Mouse (Mus musculus): Measurements from ENCODE around the gene Rngtt. TPM values are rescaled to one million over a fixed set of nuclear protein-coding genes. Genes with fewer than 3 reads are reported as not detected.
A peak's percentile ranks its signal among the peaks of the same experiment; 100 is the strongest.

Gene Rngtt
- polyA plus RNA-seq, 1 experiment from 2014 or later = 22.9 TPM

- H3K4me2 ChIP-seq (ENCODE audit: low read length) = peak overlapping the region; percentile 34
Observed at GRCm38 (mm10) chr4:33544755-33545576, 234.9 kb downstream of the Rngtt start.

GRCm38 (mm10) chr4:33545577-33545879 lies 235.4 kb downstream of the Rngtt start:
- no peak overlapping the region for H3K9ac ChIP-seq (ENCODE audit: low read depth, low read length)
- ATAC-seq = peak; percentile 19; the same call in 1 of the 2 replicates
- no peaks in the 10 kb centered on the region for H3K9me3 ChIP-seq (replicated peaks; ENCODE audit: control insufficient read depth, low read length, poor library complexity, severe bottlenecking)
- H3K4me3 ChIP-seq (ENCODE audit: low read depth, low read length) = no peak overlapping the region
- 7% methylated on average over 6 of the region's 6 CpGs for WGBS
- no peaks in the 10 kb centered on the region for H3K36me3 ChIP-seq (ENCODE audit: control insufficient read depth, insufficient read depth, low read length)
- H3K4me1 ChIP-seq (ENCODE audit: control insufficient read depth, insufficient read depth, low read length) = peaks cover 11% of the 10 kb centered on the region
- no peaks in the 10 kb centered on the region for H3K27me3 ChIP-seq (ENCODE audit: control insufficient read depth, insufficient read depth, low read depth, low read length)
- H3K27ac ChIP-seq (ENCODE audit: low read length) = no peak overlapping the region
- peak overlapping the region; percentile 34 for H3K4me2 ChIP-seq (ENCODE audit: low read length)

More at GRCm38 (mm10) chr4:33544755-33545576, 234.9 kb downstream of the Rngtt start:
- H3K36me3 ChIP-seq (ENCODE audit: control insufficient read depth, insufficient read depth, low read length) = no peaks in the 10 kb centered on the region
- no peak for ATAC-seq
- no peak overlapping the region for H3K9ac ChIP-seq (ENCODE audit: low read depth, low read length)
- no peaks in the 10 kb centered on the region for H3K27me3 ChIP-seq (ENCODE audit: control insufficient read depth, insufficient read depth, low read depth, low read length)
- 41% methylated on average over 13 of the region's 13 CpGs for WGBS
- no peak overlapping the region for H3K4me3 ChIP-seq (ENCODE audit: low read depth, low read length)
- peaks cover 11% of the 10 kb centered on the region for H3K4me1 ChIP-seq (ENCODE audit: control insufficient read depth, insufficient read depth, low read length)
- H3K27ac ChIP-seq (ENCODE audit: low read length) = no peak overlapping the region
- H3K9me3 ChIP-seq (replicated peaks; ENCODE audit: control insufficient read depth, low read length, poor library complexity, severe bottlenecking) = no peaks in the 10 kb centered on the region

- Histone ChIP-seq H3K4me3 (ENCODE audit: low read depth, low read length) (no peak overlapping the region), H3K9me3 (replicated peaks; ENCODE audit: control insufficient read depth, low read length, poor library complexity, severe bottlenecking) (no peaks in the 10 kb centered on the region), H3K4me1 (ENCODE audit: control insufficient read depth, insufficient read depth, low read length) (peaks cover 11% of the 10 kb centered on the region), H3K27ac (ENCODE audit: low read length) (no peak overlapping the region), H3K27me3 (ENCODE audit: control insufficient read depth, insufficient read depth, low read depth, low read length) (no peaks in the 10 kb centered on the region), H3K4me2 (ENCODE audit: low read length) (no peak overlapping the region), H3K9ac (ENCODE audit: low read depth, low read length) (no peak overlapping the region), H3K36me3 (ENCODE audit: control insufficient read depth, insufficient read depth, low read length) (no peaks in the 10 kb centered on the region)
- no peak for ATAC-seq
- 93% methylated on average over 11 of the region's 11 CpGs for WGBS
Observed at GRCm38 (mm10) chr4:33546278-33546677, 236.2 kb downstream of the Rngtt start.

- peaks cover 11% of the 10 kb centered on the region for H3K4me1 ChIP-seq (ENCODE audit: control insufficient read depth, insufficient read depth, low read length)
- no peak overlapping the region for H3K4me2 ChIP-seq (ENCODE audit: low read length)
- no peak overlapping the region for H3K9ac ChIP-seq (ENCODE audit: low read depth, low read length)
- WGBS = 93% methylated on average over 8 of the region's 8 CpGs
- no peak overlapping the region for H3K27ac ChIP-seq (ENCODE audit: low read length)
- no peaks in the 10 kb centered on the region for H3K36me3 ChIP-seq (ENCODE audit: control insufficient read depth, insufficient read depth, low read length)
- no peak overlapping the region for H3K4me3 ChIP-seq (ENCODE audit: low read depth, low read length)
- no peaks in the 10 kb centered on the region for H3K27me3 ChIP-seq (ENCODE audit: control insufficient read depth, insufficient read depth, low read depth, low read length)
- no peak for ATAC-seq
- no peaks in the 10 kb centered on the region for H3K9me3 ChIP-seq (replicated peaks; ENCODE audit: control insufficient read depth, low read length, poor library complexity, severe bottlenecking)
Observed at GRCm38 (mm10) chr4:33547315-33547929, 237.3 kb downstream of the Rngtt start.

GRCm38 (mm10) chr4:33549606-33550005 lies 239.5 kb downstream of the Rngtt start:
- Histone ChIP-seq H3K9me3 (replicated peaks; ENCODE audit: control insufficient read depth, low read length, poor library complexity, severe bottlenecking) (no peaks in the 10 kb centered on the region), H3K27ac (ENCODE audit: low read length) (no peak overlapping the region), H3K4me3 (ENCODE audit: low read depth, low read length) (no peak overlapping the region), H3K27me3 (ENCODE audit: control insufficient read depth, insufficient read depth, low read depth, low read length) (no peaks in the 10 kb centered on the region), H3K9ac (ENCODE audit: low read depth, low read length) (no peak overlapping the region), H3K36me3 (ENCODE audit: control insufficient read depth, insufficient read depth, low read length) (no peaks in the 10 kb centered on the region), H3K4me1 (ENCODE audit: control insufficient read depth, insufficient read depth, low read length) (peaks cover 11% of the 10 kb centered on the region), H3K4me2 (ENCODE audit: low read length) (no peak overlapping the region)
- peak; percentile 43; the same call in 1 of the 2 replicates for ATAC-seq
- 21% methylated on average over 5 of the region's 5 CpGs for WGBS

Small RNAs within 50 kb of the gene (microRNA-seq; reads per million reads assigned to microRNA genes)
- gene Mir8118 = not detected

Other genes starting within 250 kb of the Rngtt start
- 0.34 and 0.80 TPM in 2 replicates for gene Gabrr2, start 247.3 kb upstream of the Rngtt start, polyA plus RNA-seq (2015; fragmentation: Nextera tagmentation; extraction: Ambion mirVana)
- gene Gabrr1, start 177.8 kb upstream of the Rngtt start, polyA plus RNA-seq (2015; fragmentation: Nextera tagmentation; extraction: Ambion mirVana) = 0.67 and 0.82 TPM in 2 replicates
- 1.9 and 2.0 TPM in 2 replicates for gene Pm20d2, start 120.6 kb upstream of the Rngtt start, polyA plus RNA-seq (2015; fragmentation: Nextera tagmentation; extraction: Ambion mirVana)
- 73.3 and 82.4 TPM in 2 replicates for gene Srsf12, start 101.3 kb upstream of the Rngtt start, polyA plus RNA-seq (2015; fragmentation: Nextera tagmentation; extraction: Ambion mirVana)
- 48.7 and 53.2 TPM in 2 replicates for gene Pnrc1, start 20.1 kb upstream of the Rngtt start, polyA plus RNA-seq (2015; fragmentation: Nextera tagmentation; extraction: Ambion mirVana)